Mouse (Mus musculus): ENCODE data around the gene Nfia. TPM values are rescaled to one million over a fixed set of nuclear protein-coding genes. Genes with fewer than 3 reads are reported as not detected.
A peak's percentile ranks its signal among the peaks of the same experiment; 100 is the strongest.

The Nfia gene
- total RNA-seq (2021), result 166 and 206 TPM in 2 replicates
- long read RNA-seq, full-length matches to known transcripts, result 2 of 20 reads
- long read RNA-seq, partial matches to known transcripts, result 9 of 20 reads
- long read RNA-seq, other reads (novel, unspliced or antisense), result 9 of 20 reads

DNA sequence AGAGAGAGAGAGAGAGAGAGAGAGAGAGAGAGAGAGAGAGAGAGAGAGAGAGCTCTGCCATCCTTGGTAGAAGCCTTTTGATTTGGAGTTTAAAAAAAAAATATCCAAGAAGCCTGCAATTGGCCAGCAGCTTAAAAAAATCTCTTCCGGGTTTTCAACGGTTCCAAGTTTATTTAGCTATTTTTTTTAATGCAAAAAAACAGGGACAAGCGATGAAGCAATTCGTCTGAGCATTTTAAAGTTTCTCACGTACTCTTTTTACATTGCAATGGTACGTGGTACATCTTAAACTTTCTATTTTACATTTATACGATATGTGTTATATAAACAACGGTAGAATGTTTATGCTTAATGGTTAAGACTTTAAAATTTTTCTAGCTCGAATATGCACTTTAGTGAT, at the start of gene Nfia:
Gene Nfia, plus strand, starts transcription at position 94 of the 400 bp plus-strand sequence.
- DNase-seq, result no peak

DNA sequence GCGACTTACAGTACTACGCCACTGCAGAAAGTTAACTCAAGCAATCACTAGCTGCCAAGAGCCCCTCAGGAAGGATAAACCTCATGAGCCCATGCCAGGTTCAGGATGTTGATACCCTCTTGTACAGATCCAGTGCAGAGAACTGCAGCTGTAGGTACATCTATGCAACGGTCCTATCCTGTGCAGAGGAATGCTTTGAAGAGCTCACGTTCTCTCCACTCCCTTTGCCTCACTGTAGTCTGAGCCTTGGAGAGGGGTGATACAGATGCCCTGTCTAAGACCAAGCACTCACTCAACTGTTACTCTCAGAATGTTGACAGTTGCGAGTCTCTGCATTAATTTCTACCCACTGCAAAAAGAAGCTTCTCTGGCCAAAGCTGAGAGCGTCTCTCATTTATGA, 49.2 kb upstream of the Nfia start:
- DNase-seq, result no peak

DNA sequence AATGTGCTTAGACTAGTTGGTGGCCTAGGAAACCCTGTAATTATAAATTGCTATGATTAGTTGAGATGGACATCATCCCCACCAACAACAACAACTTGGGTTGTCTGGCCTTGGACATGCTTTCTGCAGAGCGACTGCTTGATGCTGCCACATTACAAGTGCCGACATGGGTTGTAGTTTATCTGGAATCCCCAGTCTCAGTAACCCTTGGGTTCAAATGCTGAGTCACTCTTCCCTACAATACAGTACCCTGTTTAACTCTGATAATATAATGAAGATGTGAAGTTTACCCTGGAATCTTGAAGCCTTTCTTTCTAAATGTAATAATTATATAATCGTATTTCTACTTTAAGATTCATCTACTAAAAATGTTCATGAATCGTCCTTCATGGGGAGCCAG, 44.0 kb upstream of the Nfia start:
- DNase-seq, result no peak

DNA sequence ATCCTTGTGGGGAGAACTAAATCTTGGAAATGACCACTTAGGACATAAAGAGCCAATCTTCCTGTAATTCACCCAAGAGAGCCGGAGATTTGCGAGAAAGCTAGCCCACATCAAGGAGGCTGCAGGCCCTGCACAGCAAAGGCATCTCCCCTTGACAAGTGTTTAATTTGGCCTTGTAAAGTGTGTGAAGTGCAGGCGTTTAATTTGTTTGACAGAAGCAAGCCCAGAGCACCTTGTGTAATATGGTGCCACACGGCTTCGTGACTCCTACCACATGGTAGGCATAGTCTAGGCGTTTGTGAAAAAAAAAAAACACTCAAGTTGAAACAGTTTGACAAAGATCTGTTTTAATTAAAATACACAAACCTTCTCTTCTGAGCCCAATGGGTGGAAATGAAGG, 42.5 kb upstream of the Nfia start:
- no peak for DNase-seq

DNA sequence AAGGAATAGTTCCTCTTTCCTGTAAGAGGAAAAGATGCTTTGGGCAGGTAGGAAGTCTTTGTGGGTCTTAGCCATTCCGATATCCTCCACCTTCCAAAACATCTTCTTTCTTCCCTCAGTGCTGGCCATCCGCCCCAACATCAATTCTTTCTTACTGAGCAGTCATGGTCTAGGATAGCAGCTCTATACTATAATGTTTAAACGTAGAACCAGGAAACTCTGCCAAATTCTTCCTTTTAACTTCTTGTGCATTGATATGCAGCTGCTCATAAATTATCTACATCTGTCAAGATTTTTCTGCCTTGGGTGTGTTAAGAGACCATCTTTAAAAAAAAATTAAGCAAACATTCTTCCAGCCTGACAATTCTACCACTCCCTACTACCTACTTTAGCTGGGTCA, 42.1 kb upstream of the Nfia start:
- no peak for DNase-seq

DNA sequence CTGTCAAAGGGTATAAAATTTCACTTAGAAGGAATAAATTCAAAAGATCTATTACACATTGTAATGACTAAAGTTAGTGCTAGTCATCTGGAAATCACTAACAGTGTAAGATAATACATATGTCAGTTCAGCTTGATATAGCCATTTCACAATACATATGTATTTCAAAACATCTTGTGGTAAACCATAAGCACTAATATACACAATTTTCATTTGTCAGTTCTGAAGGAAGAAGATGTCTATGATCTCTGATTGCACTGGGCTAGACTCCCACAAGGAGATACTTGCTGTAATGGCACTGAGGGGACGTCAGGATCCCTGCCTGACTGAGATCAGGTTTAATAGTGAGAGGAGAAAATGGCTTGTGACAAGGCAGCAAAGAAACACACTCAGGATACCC, 39.1 kb upstream of the Nfia start:
- DNase-seq, result no peak

DNA sequence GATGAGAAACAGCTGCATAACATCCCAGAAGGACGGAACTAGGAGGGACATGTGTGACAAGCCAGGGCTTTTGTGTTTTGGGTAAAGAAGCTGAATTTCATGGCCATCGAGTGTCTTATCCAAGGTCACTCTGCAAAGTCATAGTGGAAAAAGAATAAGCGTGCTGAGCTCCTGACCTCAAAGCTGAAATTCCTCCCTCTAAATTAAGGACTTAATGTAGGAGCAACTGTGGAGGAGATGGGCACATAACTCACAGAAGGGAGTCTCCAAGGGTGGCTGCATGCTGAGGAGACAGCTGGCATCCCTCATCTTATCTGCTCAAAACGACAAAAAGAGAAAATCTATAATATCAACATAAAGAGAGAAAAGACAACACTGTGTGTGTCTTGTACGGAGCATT, 28.6 kb upstream of the Nfia start:
- no peak for DNase-seq

DNA sequence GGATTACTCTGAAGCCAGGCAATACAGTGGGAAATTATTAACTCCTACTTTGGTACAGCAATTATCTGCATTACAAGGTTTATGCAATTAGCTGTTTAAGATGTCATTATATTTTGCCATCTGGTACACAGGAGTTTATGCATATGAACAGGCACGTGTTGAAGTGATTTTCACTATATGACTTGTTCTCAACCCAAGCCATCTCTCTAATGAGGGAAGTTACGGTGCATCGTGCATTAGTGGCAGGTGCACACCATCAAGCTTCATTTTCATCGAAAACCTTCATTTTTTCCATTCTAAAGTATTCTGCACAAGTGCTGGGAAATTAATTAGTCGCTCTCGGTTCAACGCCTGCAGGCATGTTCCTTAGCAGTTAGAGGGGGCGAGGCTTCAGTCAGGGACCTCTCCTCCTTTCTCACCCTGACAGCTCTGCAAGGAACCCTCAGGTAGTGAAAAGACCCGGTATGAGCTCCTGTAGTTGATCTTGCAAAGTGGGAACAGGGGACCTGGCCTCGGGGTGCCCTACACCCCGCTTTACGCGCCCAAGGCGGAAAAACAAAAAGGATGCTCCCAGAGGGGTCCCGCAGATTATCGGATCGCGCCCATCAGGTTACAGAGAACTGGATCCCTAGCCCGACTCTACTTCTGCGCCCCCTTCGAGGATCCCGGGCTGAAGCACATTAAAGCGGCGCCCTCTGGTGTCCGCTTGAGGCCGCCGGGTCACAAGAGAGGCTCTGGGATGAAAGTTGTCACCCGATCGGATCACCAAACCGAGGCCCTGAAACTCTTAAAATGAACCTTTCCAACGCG, 27.0 kb upstream of the Nfia start:
- DNase-seq, result peak; percentile 80

DNA sequence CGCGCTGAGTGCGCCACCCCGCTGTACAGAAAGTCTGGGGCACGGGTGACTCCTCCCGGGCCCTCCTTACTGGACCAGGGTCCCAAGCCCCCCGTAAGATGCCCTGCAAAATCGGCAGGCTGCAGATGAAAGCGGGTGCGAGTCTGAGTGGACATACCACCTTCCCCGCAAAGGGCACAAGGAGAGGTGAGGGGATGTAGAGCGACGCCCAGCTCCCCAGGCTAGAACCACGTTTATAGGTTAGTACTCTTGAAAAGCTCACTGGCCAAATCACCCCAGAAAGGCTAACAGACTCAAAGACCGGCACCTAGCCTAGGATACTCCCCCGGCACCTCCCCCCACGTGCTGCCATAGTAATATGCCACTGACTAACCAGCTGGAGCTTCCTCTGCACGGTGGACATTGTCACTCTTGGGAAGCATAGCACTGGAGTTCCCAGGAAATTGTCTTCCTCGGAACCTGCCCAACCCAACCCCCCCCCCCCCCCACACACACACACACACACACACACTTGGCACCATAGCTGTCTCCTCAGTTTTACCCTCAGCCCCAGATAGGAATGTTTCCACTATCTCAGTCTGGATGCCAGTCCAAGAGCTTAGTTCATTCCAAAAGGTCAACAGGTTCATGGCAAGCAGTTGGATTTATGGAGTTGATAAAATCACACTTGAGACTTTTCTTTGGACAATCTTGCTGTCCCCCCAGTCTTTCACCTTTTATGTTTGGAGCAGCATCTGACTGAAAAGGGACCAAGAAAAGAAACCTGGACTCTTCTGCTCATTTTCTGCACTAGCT, 26.2 kb upstream of the Nfia start:
- DNase-seq, result no peak

DNA sequence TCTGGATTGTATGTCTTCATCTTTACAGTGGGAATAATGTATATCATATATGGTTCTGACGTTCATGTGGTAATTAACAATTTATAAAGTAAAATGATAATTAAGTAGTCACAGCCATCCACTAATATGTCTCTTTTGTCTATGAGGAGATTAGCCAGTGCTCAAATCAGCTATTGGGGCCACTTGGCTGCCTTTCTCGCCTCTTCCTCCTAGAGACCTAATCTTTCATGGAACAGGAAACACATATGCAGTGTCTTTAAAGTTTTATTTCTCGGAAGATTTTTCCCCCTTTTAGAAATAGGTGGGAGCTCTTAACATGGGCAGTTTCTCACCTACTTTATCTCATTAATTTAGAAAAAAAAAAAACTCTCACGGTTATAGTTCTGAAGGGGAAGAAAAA, 22.1 kb upstream of the Nfia start:
- DNase-seq, result no peak

DNA sequence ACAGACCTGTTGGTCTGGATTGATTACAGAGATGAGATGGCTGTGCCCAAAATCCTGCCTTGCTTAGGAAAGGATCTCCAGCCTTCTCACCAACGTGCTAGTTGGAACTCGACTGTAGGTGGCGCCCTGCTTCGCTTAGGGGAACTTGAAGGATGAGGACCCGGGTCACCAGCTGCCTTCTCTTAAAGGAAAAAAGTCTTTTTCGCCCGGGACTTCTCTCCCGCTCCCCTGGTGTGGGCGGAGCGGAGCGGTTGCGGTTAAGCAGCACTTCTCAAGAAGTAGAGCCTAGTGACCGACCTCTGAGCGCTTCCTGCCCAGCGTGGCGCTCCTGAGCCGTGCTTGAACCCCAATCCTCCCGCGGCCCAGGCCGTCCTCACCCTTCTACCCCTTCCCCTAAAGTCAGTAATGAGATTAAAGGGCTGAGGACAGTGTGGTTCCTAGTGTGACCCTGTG, 21.5 kb upstream of the Nfia start:
- DNase-seq, result peak; percentile 94

DNA sequence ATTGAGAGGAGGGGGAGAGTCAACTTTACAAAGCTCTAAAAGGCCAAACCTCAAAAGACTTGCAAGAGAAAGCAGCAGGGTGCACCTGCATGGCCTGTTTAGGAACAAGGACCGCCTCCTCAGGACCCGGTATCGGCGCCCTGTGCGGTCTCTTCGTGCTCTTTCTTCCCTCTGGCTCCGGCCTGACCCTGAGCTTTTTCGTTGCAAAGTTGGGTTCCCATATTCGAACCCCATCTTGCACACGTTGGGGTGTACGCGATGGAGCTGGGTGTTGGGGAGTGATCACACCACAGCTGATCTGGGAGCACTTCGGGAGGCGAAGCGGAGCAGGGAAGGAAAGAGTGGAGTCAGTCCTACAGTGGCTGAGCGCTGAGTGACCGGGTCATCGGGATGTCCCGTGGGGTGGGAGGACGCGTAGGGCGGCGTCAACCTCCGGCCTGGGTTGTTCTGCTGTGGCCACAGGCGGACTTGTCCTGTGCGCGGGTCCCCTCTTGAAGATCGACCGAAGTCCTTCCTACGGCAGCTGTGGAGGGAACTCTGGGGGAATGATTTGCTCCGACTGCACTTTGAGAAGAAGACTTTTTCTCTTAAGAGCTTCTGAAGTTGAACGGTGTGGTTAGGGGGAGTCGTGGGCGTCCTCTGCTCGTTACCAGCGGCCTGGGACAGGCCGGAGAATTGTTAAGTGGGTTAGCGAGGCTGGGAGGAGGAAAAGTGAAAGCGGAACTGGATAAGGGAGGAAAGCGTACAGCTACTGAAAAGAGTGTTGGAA, 20.9 kb upstream of the Nfia start:
- peak; percentile 83 for DNase-seq

DNA sequence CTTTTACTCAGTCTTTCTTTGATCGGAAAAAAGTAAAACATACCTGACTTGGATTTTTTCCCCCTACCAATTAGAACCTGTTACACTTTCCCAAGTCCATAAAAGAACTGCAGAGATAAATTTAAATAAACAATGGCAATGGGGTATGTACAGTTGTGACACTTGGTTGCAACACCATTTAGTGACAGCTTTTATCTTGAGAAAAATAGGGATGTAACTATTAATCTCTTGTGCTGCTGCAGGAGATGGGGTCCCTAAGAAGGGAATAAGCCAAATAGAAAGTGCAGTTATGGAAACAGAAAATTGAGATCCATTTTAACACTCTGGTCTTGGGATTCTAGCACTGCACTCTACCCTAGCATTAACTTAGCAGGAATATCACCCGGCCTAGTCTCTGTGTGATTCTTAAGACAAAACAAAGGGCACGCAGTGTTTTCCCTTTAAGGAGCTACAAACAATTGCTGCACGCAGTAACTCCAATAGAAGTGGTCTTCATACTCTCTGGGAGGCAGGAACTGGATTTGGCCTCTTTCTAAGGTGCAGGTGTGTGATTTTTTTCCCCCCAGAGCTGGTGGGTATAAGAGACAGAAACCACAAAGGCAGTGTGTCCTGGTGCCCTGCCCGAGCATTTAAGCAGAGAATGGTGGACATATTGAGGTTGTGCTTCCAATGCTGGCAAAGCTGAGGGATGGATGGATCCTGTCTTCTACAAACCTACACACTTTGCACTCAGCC, 20.1 kb upstream of the Nfia start:
- DNase-seq, result no peak

DNA sequence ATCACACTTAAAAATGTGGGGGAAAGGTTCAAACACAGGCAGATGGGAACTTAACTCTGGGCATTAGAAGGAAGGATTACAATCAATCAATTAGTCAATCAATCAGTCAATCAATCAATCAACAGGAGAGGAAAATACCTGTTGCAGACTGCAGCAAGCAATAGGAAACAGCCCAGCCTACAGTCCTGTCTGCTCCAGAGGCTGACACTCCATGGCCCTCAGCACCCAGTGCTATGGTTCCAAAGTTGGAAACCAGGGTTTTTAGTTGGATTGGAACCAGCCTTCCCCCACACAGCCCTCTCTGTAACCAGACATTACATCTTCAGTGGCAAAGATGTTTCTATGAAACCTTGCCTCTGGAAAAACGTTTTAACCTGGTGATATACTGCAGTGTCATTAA, 19.0 kb upstream of the Nfia start:
- no peak for DNase-seq

DNA sequence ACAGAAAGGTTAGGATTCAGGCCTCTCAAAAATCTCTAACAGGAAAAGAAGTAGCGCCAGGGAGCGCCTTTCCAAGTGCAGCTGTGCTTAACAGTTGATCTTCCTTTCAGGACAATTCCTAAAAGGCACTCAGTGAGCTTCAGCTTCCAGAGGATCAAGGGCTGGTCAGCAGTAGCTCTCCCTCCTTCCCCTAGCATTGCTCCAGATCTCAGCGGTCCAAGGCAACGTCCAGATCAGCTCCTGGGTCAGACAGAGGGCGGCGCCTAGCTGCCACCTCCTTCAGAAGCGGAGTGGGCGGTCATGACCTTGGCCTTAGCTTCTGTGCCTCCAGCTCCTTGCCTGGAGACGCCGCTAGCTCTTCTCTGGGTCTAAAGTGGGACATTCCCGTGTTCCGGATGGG, 18.3 kb upstream of the Nfia start:
- peak; percentile 78 for DNase-seq

DNA sequence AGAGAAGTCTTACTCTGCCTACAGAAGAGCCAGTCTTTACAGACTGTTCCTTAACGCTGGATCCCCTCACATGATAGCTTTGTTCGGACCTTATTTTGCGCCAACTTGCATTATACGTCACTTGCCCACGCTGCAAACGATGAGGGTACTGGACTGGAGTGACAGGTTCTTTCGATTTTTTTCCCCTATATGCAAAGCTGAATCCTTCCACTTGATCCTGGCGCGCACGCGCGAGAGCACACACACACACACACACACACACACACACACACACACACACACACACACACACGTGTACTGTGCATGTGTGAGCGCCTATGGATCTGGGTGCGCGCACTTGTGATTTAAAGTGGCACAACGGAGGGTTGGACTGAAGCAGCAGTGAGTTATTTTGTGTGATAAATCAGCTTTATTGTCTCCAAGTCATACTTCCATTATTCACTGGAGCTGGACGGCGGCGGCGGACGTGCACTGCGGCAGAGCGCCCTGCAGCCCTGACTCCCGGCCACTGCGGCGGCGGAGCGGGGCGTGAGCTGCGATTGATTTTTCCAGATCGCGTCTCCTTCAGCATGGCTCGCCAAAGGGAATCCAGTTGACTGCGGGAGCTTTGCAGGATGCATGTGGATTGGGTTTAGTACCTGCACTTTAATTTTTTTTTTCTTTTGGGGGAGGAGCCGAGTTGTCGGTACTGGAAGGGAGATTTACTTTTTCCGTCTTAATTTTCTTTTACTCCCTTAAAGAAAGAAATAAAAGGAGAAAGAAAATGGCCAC, 15.1 kb upstream of the Nfia start:
- DNase-seq, result peak; percentile 81

DNA sequence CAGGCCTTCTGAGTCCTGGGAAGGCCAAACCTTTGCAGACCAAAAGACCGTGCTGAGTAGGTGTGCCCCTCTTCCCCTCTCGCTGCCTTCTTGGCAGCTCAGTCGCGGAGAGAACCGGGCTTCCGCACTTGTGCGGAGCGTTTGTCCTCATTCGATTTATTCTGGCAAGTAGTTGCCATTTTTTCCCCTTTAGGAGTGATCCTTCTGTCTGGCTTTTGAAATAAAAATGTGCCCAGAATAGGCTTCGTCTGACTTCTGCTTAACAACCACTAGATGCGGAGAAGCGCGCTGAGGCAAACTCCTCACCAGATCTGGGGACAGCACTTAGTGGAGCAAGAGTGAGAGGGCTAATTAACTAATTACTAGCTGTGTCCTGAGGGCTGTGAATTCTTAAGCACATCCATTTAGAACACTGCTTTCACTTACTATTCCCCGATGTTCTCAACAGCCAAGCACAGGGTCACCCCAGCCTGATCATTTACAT, 14.5 kb upstream of the Nfia start:
- peak; percentile 42 for DNase-seq

DNA sequence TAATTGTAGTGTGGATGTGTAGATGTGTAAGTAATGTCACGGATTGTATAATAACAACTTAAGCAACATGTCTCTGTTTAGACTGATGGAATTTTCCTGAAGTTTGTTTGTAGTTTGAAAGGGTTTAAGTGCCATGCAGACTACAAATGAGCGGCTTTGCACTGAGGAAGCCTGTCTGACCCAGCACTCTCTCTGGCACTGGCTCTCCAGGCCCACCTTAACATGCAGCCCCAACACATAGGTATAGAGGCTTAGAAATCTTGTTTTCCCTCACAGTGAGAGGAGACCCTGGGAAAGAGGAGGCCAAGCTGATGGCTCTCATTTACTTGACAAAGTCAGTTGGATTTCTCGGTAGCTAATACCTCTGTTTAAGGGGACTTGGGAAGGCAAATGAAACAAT, 13.9 kb upstream of the Nfia start:
- DNase-seq, result no peak

DNA sequence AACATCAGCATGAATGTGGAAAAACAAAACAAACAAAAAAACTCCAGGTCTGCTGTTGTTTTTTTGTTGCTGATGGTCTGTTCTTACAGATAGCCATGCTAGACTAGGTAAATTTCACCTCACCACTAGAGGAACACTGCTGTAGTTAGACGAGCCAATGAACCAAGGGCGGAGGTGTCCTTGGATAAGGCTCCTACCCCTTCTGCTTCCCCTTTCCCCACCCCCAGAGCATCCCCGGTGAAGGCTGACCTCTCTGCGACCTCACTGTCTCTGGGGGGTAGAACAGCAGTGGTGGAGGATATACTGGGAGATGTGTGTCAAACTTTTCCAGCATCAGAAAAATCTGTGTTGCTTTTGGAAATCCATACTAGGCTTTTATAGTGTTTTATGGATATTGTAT, 7.9 kb upstream of the Nfia start:
- DNase-seq, result no peak

DNA sequence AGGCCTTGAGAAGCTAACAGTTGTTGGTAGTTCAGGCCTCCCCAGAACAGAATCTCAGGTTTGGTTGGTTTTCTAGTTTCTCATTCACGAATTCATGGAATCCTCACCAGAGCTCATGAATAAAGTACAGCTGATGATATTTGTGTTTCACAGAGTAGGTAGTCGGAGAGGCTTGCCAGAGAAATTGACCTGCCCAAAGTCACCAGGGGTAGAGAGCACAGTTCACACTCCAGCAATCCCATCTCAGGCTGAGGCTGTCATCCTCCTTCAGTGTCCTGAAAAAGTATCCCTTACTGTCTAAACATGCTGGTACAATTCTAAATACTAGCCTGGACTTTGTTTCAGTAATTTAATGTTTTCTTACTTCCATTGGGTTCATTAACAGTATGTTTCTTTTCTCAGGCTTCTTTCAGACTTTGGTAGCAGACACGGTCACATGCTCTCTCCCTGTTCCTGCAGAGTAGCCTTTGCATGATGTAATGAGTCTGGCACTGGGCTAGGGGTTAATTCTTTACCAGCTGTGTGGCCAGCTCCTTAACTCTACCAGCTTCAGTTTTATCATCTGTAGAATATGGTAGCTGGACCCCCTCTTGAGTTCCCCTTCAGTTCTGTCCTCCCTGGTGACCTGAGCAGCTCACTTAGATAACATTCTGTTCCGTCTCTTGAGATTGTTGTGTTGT, 7.1 kb upstream of the Nfia start:
- DNase-seq, result no peak

All from adrenal gland, postnatal 25 days (tissue).